Mouse (Mus musculus) E14TG2a.4 (cell line): ENCODE data around the gene Smo.

Experiments used
- CTCF ChIP-seq: conservative IDR thresholded peaks from 2 replicates; pipeline ENCODE4 v1.5.1; 2014; ENCODE audit warnings: low read length
- NANOG ChIP-seq: IDR thresholded peaks from 2 replicates; pipeline ENCODE4 v1.6.1; 2014; ENCODE audit warnings: borderline replicate concordance, low read length, mixed read lengths
- POU5F1 ChIP-seq: IDR thresholded peaks from 2 replicates; pipeline ENCODE4 v1.6.1; 2014; ENCODE audit warnings: low read length, borderline replicate concordance

DNA sequence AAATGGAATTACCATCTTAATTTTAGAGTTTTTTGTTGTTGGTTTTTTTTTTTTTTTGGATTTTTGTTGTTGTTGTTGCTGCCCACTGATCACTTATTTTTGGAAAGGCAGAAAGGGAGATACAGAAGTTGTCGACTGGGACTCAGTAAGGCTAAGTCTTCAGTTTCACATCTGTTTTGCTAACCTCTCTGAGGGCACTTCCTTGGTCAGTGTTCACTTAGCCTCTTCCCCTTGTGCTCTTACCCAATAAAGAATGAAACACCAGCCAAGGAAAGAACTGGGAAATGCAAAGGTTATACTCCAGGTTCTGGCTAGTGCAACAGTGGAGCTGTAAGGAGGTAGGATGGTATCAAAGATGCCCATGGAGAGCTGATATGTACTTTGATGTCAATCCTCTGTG is 5.8 kb upstream of the Smo start:
- TF ChIP-seq CTCF, result no peak
- no peak for TF ChIP-seq POU5F1
- TF ChIP-seq NANOG, result no peak
